Mouse (Mus musculus): Measurements from ENCODE around the gene Osbpl10. TPM values are rescaled to one million over a fixed set of nuclear protein-coding genes. Genes with fewer than 3 reads are reported as not detected.

Osbpl10 gene
- polyA plus RNA-seq, 1 experiment: 4.2 TPM

- no peaks in the 10 kb centered on the region for H3K79me2 ChIP-seq (ENCODE audit: control insufficient read depth, insufficient read depth)
- H3K79me3 ChIP-seq (ENCODE audit: low read depth): no peaks in the 10 kb centered on the region
- no peak overlapping the region for H3K4me3 ChIP-seq (ENCODE audit: insufficient read depth, poor library complexity, severe bottlenecking)
- H3K27me3 ChIP-seq (ENCODE audit: control insufficient read depth, insufficient read depth, insufficient read length): no peaks in the 10 kb centered on the region
- H3ac ChIP-seq (ENCODE audit: control insufficient read depth, insufficient read length, low read depth): no peak overlapping the region
- H3K36me3 ChIP-seq (ENCODE audit: control insufficient read depth, insufficient read depth): no peaks in the 10 kb centered on the region
- TF ChIP-seq MYOD1 (IDR thresholded peaks at IDR 0.05; ENCODE audit: control insufficient read depth, insufficient read length, low read depth): no peak
- TF ChIP-seq CEBPB (IDR thresholded peaks at IDR 0.05; ENCODE audit: low read depth): no peak
- no peak for TF ChIP-seq FOSL1 (IDR thresholded peaks at IDR 0.05; ENCODE audit: insufficient read depth, low read length, poor library complexity, severe bottlenecking)
- no peak for TF ChIP-seq MYOG (IDR thresholded peaks at IDR 0.05; ENCODE audit: control insufficient read depth, extremely low read depth, insufficient read length)
These were observed 14.2 kb downstream of the Osbpl10 start for GRCm38 (mm10) chr9:114992528-114992927.

DNA sequence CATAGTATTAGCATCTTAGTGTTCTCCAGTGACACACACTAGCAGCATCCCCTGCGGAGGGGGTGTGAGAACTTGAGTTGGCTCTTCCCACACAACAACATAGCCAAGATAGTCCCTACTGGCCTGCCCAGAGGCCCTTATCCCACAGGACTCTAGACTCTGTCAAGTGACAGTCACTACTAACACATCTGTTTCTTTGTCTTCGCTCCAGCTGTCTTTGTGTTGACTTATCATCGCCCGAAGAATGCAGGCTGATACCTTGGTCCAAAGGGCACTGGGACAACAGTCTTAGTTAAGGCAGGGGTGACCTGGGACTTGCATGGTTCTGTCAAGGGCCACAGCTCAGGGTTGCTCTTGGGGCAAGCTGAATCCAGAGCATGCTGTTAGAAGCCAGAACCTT, 16.9 kb downstream of the Osbpl10 start:
- no peaks in the 10 kb centered on the region for H3K79me3 ChIP-seq (ENCODE audit: low read depth)
- no peak overlapping the region for H3K4me3 ChIP-seq (ENCODE audit: insufficient read depth, poor library complexity, severe bottlenecking)
- no peaks in the 10 kb centered on the region for H3K79me2 ChIP-seq (ENCODE audit: control insufficient read depth, insufficient read depth)
- H3K36me3 ChIP-seq (ENCODE audit: control insufficient read depth, insufficient read depth): no peaks in the 10 kb centered on the region
- H3K27me3 ChIP-seq (ENCODE audit: control insufficient read depth, insufficient read depth, insufficient read length): no peaks in the 10 kb centered on the region
- no peak for TF ChIP-seq MAX (IDR thresholded peaks at IDR 0.05)
- TF ChIP-seq CEBPB (IDR thresholded peaks at IDR 0.05; ENCODE audit: low read depth): no peak
- no peak for TF ChIP-seq MYOG (IDR thresholded peaks at IDR 0.05; ENCODE audit: control insufficient read depth, extremely low read depth, insufficient read length)
- H3ac ChIP-seq (ENCODE audit: control insufficient read depth, insufficient read length, low read depth): no peak overlapping the region

DNA sequence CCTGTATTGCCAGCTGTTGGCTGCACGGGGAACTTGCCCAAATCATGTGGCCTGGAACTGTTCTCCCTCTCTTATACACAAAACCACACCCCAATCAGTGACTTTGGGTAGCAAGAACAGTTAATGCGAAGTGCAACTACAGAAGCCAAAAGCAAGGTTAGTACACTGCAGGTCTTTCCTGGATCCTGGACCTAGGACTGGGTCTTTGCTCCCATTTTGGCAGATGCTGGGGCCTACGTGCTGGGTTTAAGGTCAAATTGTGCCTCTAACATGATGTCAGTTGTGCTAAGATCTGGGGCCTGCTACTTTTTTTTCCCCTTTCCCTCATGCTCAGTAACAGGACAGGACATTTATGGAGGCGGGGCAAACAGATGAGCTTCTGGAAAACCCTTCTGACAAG, 17.3 kb downstream of the Osbpl10 start:
- Histone ChIP-seq H3K4me3 (ENCODE audit: insufficient read depth, poor library complexity, severe bottlenecking) (no peak overlapping the region), H3K27me3 (ENCODE audit: control insufficient read depth, insufficient read depth, insufficient read length) (no peaks in the 10 kb centered on the region), H3K79me3 (ENCODE audit: low read depth) (no peaks in the 10 kb centered on the region), H3K79me2 (ENCODE audit: control insufficient read depth, insufficient read depth) (no peaks in the 10 kb centered on the region), H3K36me3 (ENCODE audit: control insufficient read depth, insufficient read depth) (no peaks in the 10 kb centered on the region), H3ac (ENCODE audit: control insufficient read depth, insufficient read length, low read depth) (no peak overlapping the region)
- TF ChIP-seq MYOG (IDR thresholded peaks at IDR 0.05; ENCODE audit: control insufficient read depth, extremely low read depth, insufficient read length) (no peak), CTCF (IDR thresholded peaks at IDR 0.05; ENCODE audit: control insufficient read depth, insufficient read depth, insufficient read length) (no peak), MYOD1 (IDR thresholded peaks at IDR 0.05; ENCODE audit: control insufficient read depth, insufficient read length, low read depth) (no peak), CEBPB (IDR thresholded peaks at IDR 0.05; ENCODE audit: low read depth) (no peak), USF1 (IDR thresholded peaks at IDR 0.05; ENCODE audit: low read depth) (no peak), FOSL1 (IDR thresholded peaks at IDR 0.05; ENCODE audit: insufficient read depth, low read length, poor library complexity, severe bottlenecking) (no peak), MAX (IDR thresholded peaks at IDR 0.05) (no peak)

- TF ChIP-seq USF1 (IDR thresholded peaks at IDR 0.05; ENCODE audit: low read depth): no peak
- no peak for TF ChIP-seq MAX (IDR thresholded peaks at IDR 0.05)
- TF ChIP-seq CEBPB (IDR thresholded peaks at IDR 0.05; ENCODE audit: low read depth): no peak
- TF ChIP-seq CTCF (IDR thresholded peaks at IDR 0.05; ENCODE audit: control insufficient read depth, insufficient read depth, insufficient read length): no peak
- TF ChIP-seq MYOD1 (IDR thresholded peaks at IDR 0.05; ENCODE audit: control insufficient read depth, insufficient read length, low read depth): no peak
- no peaks in the 10 kb centered on the region for H3K27me3 ChIP-seq (ENCODE audit: control insufficient read depth, insufficient read depth, insufficient read length)
- no peak overlapping the region for H3K4me3 ChIP-seq (ENCODE audit: insufficient read depth, poor library complexity, severe bottlenecking)
- no peaks in the 10 kb centered on the region for H3K79me2 ChIP-seq (ENCODE audit: control insufficient read depth, insufficient read depth)
- no peaks in the 10 kb centered on the region for H3K36me3 ChIP-seq (ENCODE audit: control insufficient read depth, insufficient read depth)
- H3ac ChIP-seq (ENCODE audit: control insufficient read depth, insufficient read length, low read depth): no peak overlapping the region
- H3K79me3 ChIP-seq (ENCODE audit: low read depth): no peaks in the 10 kb centered on the region
These were observed 18.1 kb downstream of the Osbpl10 start for GRCm38 (mm10) chr9:114996489-114996888.

GRCm38 (mm10) chr9:114999010-114999770, 20.8 kb downstream of the Osbpl10 start:
- Histone ChIP-seq H3K79me3 (ENCODE audit: low read depth) (no peaks in the 10 kb centered on the region), H3K27me3 (ENCODE audit: control insufficient read depth, insufficient read depth, insufficient read length) (no peaks in the 10 kb centered on the region), H3K4me3 (ENCODE audit: insufficient read depth, poor library complexity, severe bottlenecking) (no peak overlapping the region), H3K79me2 (ENCODE audit: control insufficient read depth, insufficient read depth) (no peaks in the 10 kb centered on the region), H3ac (ENCODE audit: control insufficient read depth, insufficient read length, low read depth) (no peak overlapping the region), H3K36me3 (ENCODE audit: control insufficient read depth, insufficient read depth) (no peaks in the 10 kb centered on the region)
- no peak for TF ChIP-seq MYOG (IDR thresholded peaks at IDR 0.05; ENCODE audit: control insufficient read depth, extremely low read depth, insufficient read length)

DNA sequence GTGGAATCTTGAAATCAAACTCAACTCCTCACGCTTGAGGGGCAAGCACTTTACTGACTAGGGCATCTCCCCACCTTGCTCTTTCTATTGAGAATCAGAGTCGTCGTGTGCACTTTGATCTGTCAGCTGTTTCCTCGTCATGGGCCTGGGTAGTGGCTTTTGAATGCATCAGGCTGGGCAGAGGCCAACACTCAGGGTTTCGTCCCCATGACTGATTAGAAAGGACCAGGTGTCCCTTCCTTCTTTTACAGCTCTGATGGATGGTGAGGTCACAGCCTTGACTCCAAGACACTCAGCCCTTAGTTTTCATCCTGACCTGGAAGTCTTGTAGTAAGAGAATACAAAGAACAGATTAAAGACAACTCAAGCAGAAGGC, 21.4 kb downstream of the Osbpl10 start:
- no peaks in the 10 kb centered on the region for H3K27me3 ChIP-seq (ENCODE audit: control insufficient read depth, insufficient read depth, insufficient read length)
- H3ac ChIP-seq (ENCODE audit: control insufficient read depth, insufficient read length, low read depth): no peak overlapping the region
- H3K79me2 ChIP-seq (ENCODE audit: control insufficient read depth, insufficient read depth): no peaks in the 10 kb centered on the region
- H3K36me3 ChIP-seq (ENCODE audit: control insufficient read depth, insufficient read depth): no peaks in the 10 kb centered on the region
- no peak overlapping the region for H3K4me3 ChIP-seq (ENCODE audit: insufficient read depth, poor library complexity, severe bottlenecking)
- H3K79me3 ChIP-seq (ENCODE audit: low read depth): no peaks in the 10 kb centered on the region
- TF ChIP-seq CEBPB (IDR thresholded peaks at IDR 0.05; ENCODE audit: low read depth): no peak

Measured in C2C12 (cell line).